Mouse (Mus musculus) MEL (cell line): ENCODE data around the gene Tmem50b.

Experiments used
- E2F4 ChIP-seq: IDR thresholded peaks from 2 replicates; pipeline ENCODE4 v1.6.1; 2011; ENCODE audit warnings: low read depth, low read length, improper control_type of control experiment, borderline replicate concordance
- EP300 ChIP-seq, 2 experiments: IDR thresholded peaks; 2 replicates each; pipeline ENCODE4 v1.6.1; 2011; ENCODE audit warnings: improper control_type of control experiment in 2 of 2, low read length in 2 of 2, low read depth in 1 of 2, mild to moderate bottlenecking in 1 of 2
- USF1 ChIP-seq: IDR thresholded peaks from 2 replicates; pipeline ENCODE4 v1.6.1; 2014; ENCODE audit warnings: low read depth, mild to moderate bottlenecking, inconsistent platforms, low read length, improper control_type of control experiment, moderate library complexity

DNA sequence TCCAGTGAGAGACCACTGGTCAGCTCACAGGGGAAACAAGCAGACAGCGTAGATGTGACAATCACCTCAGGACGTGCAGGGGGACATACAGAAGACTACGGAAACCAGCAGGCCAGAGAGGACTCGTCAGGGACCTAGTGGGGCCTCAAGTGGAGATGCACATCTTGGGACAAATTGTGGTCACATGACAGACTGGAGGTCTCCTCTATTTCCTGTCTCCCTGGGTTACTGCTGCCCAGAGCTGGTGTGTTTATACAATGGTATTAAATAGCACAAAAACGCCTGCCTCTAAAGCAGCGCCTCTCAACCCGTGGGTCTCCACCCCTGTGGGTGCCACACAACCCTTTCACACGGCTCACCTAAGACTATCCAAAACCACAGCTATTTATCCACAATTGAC lies 5.4 kb downstream of the Tmem50b start:
- no peak for TF ChIP-seq E2F4
- TF ChIP-seq USF1, result no peak
- TF ChIP-seq EP300 (IDR thresholded peaks at IDR 0.05; ENCODE audit: low read depth in 1 of 2, low read length in 2 of 2), result no peak
